Mouse (Mus musculus): ENCODE results near the gene Kctd7. TPM values are rescaled to one million over a fixed set of nuclear protein-coding genes. Genes with fewer than 3 reads are reported as not detected.

The Kctd7 gene
- 1.0 and 1.2 TPM in 2 replicates for total RNA-seq (2012; rRNA removed)

GRCm38 (mm10) chr5:130144334-130145312 is at the start of gene Kctd7:
Kctd7 (plus strand) TSS chr5:130144861.
- H3K36me3 ChIP-seq (ENCODE audit: control insufficient read depth, insufficient read depth, low read length, poor library complexity, severe bottlenecking) = no peaks in the 10 kb centered on the region
- DNase-seq (ENCODE audit: low read depth, low spot score) = peak; percentile 94
- in situ Hi-C loops (cut with MboI; ENCODE audit: low sequenced_read_pairs in 2 of 2, unreplicated experiment in 2 of 2) = no loop called here
- H3K9ac ChIP-seq (ENCODE audit: insufficient read depth, low read depth, low read length, poor library complexity, severe bottlenecking) = peak within 1 kb of the TSS; percentile 79
- peak within 1 kb of the TSS; percentile 75 to 89 for H3K4me3 ChIP-seq (ENCODE audit: insufficient read depth in 1 of 2, low read depth in 1 of 2, low read length in 2 of 2, poor library complexity in 1 of 2, severe bottlenecking in 1 of 2)
- no peak within 1 kb of the TSS for H3K27ac ChIP-seq (ENCODE audit: insufficient read depth, low read depth, low read length, poor library complexity, severe bottlenecking)
- peak; percentile 58; the same call in 1 of the 2 replicates for TF ChIP-seq CHD2 (IDR thresholded peaks at IDR 0.05; ENCODE audit: low read depth, low read length)
- TF ChIP-seq ZC3H11A (IDR thresholded peaks at IDR 0.05; ENCODE audit: borderline replicate concordance, low read depth, low read length) = no peak; the same call in 1 of the 2 replicates
- 0 out of 2 replicates have a peak, but pooled peaks have one; percentile 44 for TF ChIP-seq HCFC1 (IDR thresholded peaks at IDR 0.05; ENCODE audit: borderline replicate concordance, insufficient read depth, low read length)
- no peaks in the 10 kb centered on the region; a peak in 1 of 4 replicates for H3K4me1 ChIP-seq (ENCODE audit: control insufficient read depth in 2 of 2, insufficient read depth in 2 of 2, low read length in 2 of 2, poor library complexity in 1 of 2)
- no peaks in the 10 kb centered on the region for H3K9me3 ChIP-seq (ENCODE audit: control insufficient read depth, insufficient read depth, low read depth, low read length)

GRCm38 (mm10) chr5:130096754-130097153 is 47.9 kb upstream of the Kctd7 start:
- Histone ChIP-seq H3K27ac (ENCODE audit: insufficient read depth, low read depth, low read length, poor library complexity, severe bottlenecking) (no peak overlapping the region), H3K9ac (ENCODE audit: insufficient read depth, low read depth, low read length, poor library complexity, severe bottlenecking) (no peak overlapping the region), H3K4me3 (ENCODE audit: insufficient read depth in 1 of 2, low read depth in 1 of 2, low read length in 2 of 2, poor library complexity in 1 of 2, severe bottlenecking in 1 of 2) (no peak overlapping the region), H3K9me3 (ENCODE audit: control insufficient read depth, insufficient read depth, low read depth, low read length) (no peaks in the 10 kb centered on the region), H3K36me3 (ENCODE audit: control insufficient read depth, insufficient read depth, low read length, poor library complexity, severe bottlenecking) (peaks cover 4% of the 10 kb centered on the region; the same call in 1 of the 2 replicates), H3K4me1 (ENCODE audit: control insufficient read depth in 2 of 2, insufficient read depth in 2 of 2, low read length in 2 of 2, poor library complexity in 1 of 2) (peaks cover 1 to 2% of the 10 kb centered on the region in 2 experiments; a peak in 1 of 4 replicates)
- DNase-seq (ENCODE audit: low read depth, low spot score) = peak; percentile 80
- no peak for TF ChIP-seq CHD2 (IDR thresholded peaks at IDR 0.05; ENCODE audit: low read depth, low read length)
- in situ Hi-C loops (cut with MboI; ENCODE audit: low sequenced_read_pairs in 2 of 2, unreplicated experiment in 2 of 2) = no loop called here

- in situ Hi-C loops (cut with MboI; ENCODE audit: low sequenced_read_pairs in 2 of 2, unreplicated experiment in 2 of 2) = no loop called here
- H3K4me3 ChIP-seq (ENCODE audit: insufficient read depth in 1 of 2, low read depth in 1 of 2, low read length in 2 of 2, poor library complexity in 1 of 2, severe bottlenecking in 1 of 2) = no peak overlapping the region
- no peak overlapping the region for H3K9ac ChIP-seq (ENCODE audit: insufficient read depth, low read depth, low read length, poor library complexity, severe bottlenecking)
- peaks cover 6% of the 10 kb centered on the region; the same call in 1 of the 2 replicates for H3K36me3 ChIP-seq (ENCODE audit: control insufficient read depth, insufficient read depth, low read length, poor library complexity, severe bottlenecking)
- no peaks in the 10 kb centered on the region for H3K9me3 ChIP-seq (ENCODE audit: control insufficient read depth, insufficient read depth, low read depth, low read length)
- no peak overlapping the region for H3K27ac ChIP-seq (ENCODE audit: insufficient read depth, low read depth, low read length, poor library complexity, severe bottlenecking)
- DNase-seq (ENCODE audit: low read depth, low spot score) = no peak
- TF ChIP-seq HCFC1 (IDR thresholded peaks at IDR 0.05; ENCODE audit: borderline replicate concordance, insufficient read depth, low read length) (no peak), ZNF384 (IDR thresholded peaks at IDR 0.05; ENCODE audit: low read depth, low read length) (no peak)
- H3K4me1 ChIP-seq (ENCODE audit: control insufficient read depth in 2 of 2, insufficient read depth in 2 of 2, low read length in 2 of 2, poor library complexity in 1 of 2) = peaks cover 1 to 2% of the 10 kb centered on the region in 2 experiments; a peak in 1 of 4 replicates
Measured at GRCm38 (mm10) chr5:130097837-130098236, 46.8 kb upstream of the Kctd7 start.

- H3K9ac ChIP-seq (ENCODE audit: insufficient read depth, low read depth, low read length, poor library complexity, severe bottlenecking) = no peak overlapping the region
- H3K27ac ChIP-seq (ENCODE audit: insufficient read depth, low read depth, low read length, poor library complexity, severe bottlenecking) = no peak overlapping the region
- H3K4me1 ChIP-seq (ENCODE audit: control insufficient read depth in 2 of 2, insufficient read depth in 2 of 2, low read length in 2 of 2, poor library complexity in 1 of 2) = peaks cover 0 to 2% of the 10 kb centered on the region in 2 experiments; a peak in 1 of 4 replicates
- in situ Hi-C loops (cut with MboI; ENCODE audit: low sequenced_read_pairs in 2 of 2, unreplicated experiment in 2 of 2) = no loop called here
- TF ChIP-seq HCFC1 (IDR thresholded peaks at IDR 0.05; ENCODE audit: borderline replicate concordance, insufficient read depth, low read length) (no peak), ZC3H11A (IDR thresholded peaks at IDR 0.05; ENCODE audit: borderline replicate concordance, low read depth, low read length) (no peak), ZNF384 (IDR thresholded peaks at IDR 0.05; ENCODE audit: low read depth, low read length) (no peak), MAFK (IDR thresholded peaks at IDR 0.05; ENCODE audit: insufficient read depth, low read depth, low read length) (no peak), CHD2 (IDR thresholded peaks at IDR 0.05; ENCODE audit: low read depth, low read length) (no peak)
- peaks cover 10% of the 10 kb centered on the region; the same call in 1 of the 2 replicates for H3K36me3 ChIP-seq (ENCODE audit: control insufficient read depth, insufficient read depth, low read length, poor library complexity, severe bottlenecking)
- DNase-seq (ENCODE audit: low read depth, low spot score) = no peak
- H3K9me3 ChIP-seq (ENCODE audit: control insufficient read depth, insufficient read depth, low read depth, low read length) = no peaks in the 10 kb centered on the region
- 0 out of 4 replicates have a peak overlapping the region, but pooled peaks of 1 of the 2 experiments have one; percentile 43 for H3K4me3 ChIP-seq (ENCODE audit: insufficient read depth in 1 of 2, low read depth in 1 of 2, low read length in 2 of 2, poor library complexity in 1 of 2, severe bottlenecking in 1 of 2)
Measured at GRCm38 (mm10) chr5:130101724-130102123, 42.9 kb upstream of the Kctd7 start.
